Mouse (Mus musculus): ENCODE measurements at regions not wholly inside any gene's neighbourhood (a gene's known extent, or its start where the extent isn't known, plus 50 kb on each side); places are given as distances from the start of the nearest gene placed in this dataset.

DNA sequence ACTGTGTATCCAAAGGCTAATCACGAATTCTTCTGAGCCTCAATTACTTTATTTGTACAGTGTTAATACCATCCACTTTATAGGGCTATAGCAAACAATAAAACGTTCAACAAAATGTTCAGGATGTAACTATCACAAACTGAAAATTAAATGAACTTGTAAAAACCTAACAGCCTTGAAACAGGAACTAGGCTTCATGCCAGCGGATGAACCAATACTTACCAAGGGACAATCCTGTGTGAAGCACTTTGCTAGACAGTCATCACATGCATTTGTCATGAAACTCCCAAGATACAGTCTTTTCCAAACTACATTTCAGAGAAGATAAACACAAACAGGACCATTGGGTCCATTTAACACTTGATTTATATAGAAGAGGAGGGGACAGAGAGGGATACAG, 228.9 kb upstream of the Gm12728 start:
- Histone ChIP-seq H3K4me2 (ENCODE audit: low read length) (no peak overlapping the region), H3K4me1 (ENCODE audit: control insufficient read depth, insufficient read depth, low read length) (no peaks in the 10 kb centered on the region), H3K36me3 (ENCODE audit: control insufficient read depth, insufficient read depth, low read length) (no peaks in the 10 kb centered on the region), H3K27ac (ENCODE audit: low read length) (no peak overlapping the region), H3K9me3 (replicated peaks; ENCODE audit: control insufficient read depth, low read length, poor library complexity, severe bottlenecking) (no peaks in the 10 kb centered on the region), H3K27me3 (ENCODE audit: control insufficient read depth, insufficient read depth, low read depth, low read length) (no peaks in the 10 kb centered on the region), H3K9ac (ENCODE audit: low read depth, low read length) (no peak overlapping the region), H3K4me3 (ENCODE audit: low read depth, low read length) (no peak overlapping the region)
- WGBS, result 85% methylated on average over 3 of the region's 3 CpGs
- no peak for ATAC-seq

DNA sequence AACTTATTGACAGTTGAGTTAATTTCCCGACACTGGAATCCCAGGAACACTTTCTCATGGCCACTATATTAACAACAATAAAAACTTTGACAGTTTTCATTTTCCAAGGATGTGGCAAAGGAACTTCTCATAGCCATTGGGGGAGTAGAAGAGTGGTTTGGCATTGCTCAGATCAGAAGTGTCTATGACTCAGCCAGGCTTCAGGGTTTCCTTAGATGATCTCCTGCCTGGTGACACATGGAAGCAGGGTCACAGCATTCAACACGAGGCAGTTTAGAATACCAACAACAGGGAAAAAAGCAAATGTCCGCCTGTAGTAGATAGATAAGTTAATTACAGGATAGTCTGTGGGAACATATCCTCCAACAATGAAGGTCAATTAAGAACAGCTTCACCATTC, 228.1 kb upstream of the Gm12728 start:
- H3K4me2 ChIP-seq (ENCODE audit: low read length), result no peak overlapping the region
- no peak overlapping the region for H3K9ac ChIP-seq (ENCODE audit: low read depth, low read length)
- no peaks in the 10 kb centered on the region for H3K36me3 ChIP-seq (ENCODE audit: control insufficient read depth, insufficient read depth, low read length)
- WGBS, result 67% methylated on average over 3 of the region's 3 CpGs
- H3K27me3 ChIP-seq (ENCODE audit: control insufficient read depth, insufficient read depth, low read depth, low read length), result no peaks in the 10 kb centered on the region
- no peak overlapping the region for H3K4me3 ChIP-seq (ENCODE audit: low read depth, low read length)
- H3K4me1 ChIP-seq (ENCODE audit: control insufficient read depth, insufficient read depth, low read length), result no peaks in the 10 kb centered on the region
- no peak for ATAC-seq
- H3K27ac ChIP-seq (ENCODE audit: low read length), result no peak overlapping the region
- H3K9me3 ChIP-seq (replicated peaks; ENCODE audit: control insufficient read depth, low read length, poor library complexity, severe bottlenecking), result no peaks in the 10 kb centered on the region

DNA sequence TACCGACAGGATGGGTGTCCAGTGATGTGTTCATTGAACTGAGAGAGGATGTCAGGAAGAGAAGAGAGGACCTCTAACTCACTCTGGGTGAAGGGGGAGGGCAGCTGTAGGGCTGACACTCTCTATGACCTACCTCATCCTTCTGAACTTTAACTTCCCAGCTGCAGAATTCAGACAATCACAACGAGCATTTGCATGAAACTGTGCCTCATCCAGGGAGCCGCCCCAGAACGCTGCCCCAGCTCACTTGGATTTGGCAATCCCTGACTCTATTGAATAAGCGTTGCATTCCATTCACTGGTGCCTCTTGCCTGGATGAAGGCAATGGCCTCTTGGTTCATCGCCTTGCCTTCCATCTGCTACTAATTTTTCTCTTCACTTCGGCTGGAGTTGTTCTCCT, 223.9 kb upstream of the Gm12728 start:
- Histone ChIP-seq H3K9me3 (replicated peaks; ENCODE audit: control insufficient read depth, low read length, poor library complexity, severe bottlenecking) (no peaks in the 10 kb centered on the region), H3K27ac (ENCODE audit: low read length) (no peak overlapping the region), H3K9ac (ENCODE audit: low read depth, low read length) (no peak overlapping the region), H3K27me3 (ENCODE audit: control insufficient read depth, insufficient read depth, low read depth, low read length) (no peaks in the 10 kb centered on the region), H3K4me3 (ENCODE audit: low read depth, low read length) (no peak overlapping the region), H3K4me2 (ENCODE audit: low read length) (no peak overlapping the region), H3K4me1 (ENCODE audit: control insufficient read depth, insufficient read depth, low read length) (no peaks in the 10 kb centered on the region), H3K36me3 (ENCODE audit: control insufficient read depth, insufficient read depth, low read length) (no peaks in the 10 kb centered on the region)
- ATAC-seq, result no peak
- WGBS, result 78% methylated on average over 7 of the region's 7 CpGs

DNA sequence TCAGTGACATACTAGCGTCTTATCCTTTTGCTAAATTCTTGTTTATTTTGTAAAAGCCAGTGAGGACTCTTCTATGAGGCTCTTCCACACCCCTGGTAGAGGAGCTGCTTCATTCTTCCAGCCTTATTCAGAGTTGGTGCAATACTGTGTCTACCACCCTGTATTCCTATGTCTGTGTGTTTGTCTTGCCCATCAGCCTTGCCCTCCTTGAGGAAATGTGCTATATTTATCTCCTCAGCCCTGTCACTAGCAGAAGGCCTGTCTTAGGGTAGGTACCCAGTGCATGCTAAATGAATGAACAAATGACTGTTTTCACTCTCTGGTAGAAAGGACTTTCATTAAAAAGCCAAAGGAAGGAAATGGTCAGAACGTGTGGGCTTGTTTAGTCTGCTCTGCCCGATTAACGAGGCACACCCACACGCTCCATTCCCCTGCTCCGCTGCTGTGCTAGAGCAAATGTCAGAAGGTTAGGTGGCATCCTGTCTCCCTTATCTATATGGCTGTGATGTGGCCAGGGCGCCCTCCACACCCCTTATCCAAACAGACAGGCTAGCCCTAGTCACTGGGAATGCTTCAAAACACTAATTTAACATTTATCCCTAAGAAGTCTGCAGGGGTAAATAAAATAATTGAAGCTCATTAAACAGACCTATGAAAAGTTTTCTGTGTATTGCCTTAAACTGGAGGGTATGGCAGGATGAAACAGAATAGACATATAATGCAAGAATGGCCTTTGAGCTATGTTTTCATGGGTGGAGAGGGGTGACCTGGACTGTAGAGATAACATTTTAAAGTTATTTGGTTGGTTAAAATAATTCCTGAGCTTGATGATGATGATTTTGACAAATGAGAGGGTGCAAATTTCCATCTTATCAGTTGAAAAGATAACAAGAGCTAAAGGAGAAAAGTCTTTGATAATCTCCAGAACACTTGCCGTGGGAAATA, 222.9 kb upstream of the Gm12728 start:
- 85% methylated on average over 8 of the region's 8 CpGs for WGBS
- H3K9me3 ChIP-seq (replicated peaks; ENCODE audit: control insufficient read depth, low read length, poor library complexity, severe bottlenecking), result no peaks in the 10 kb centered on the region
- no peaks in the 10 kb centered on the region for H3K27me3 ChIP-seq (ENCODE audit: control insufficient read depth, insufficient read depth, low read depth, low read length)
- H3K36me3 ChIP-seq (ENCODE audit: control insufficient read depth, insufficient read depth, low read length), result no peaks in the 10 kb centered on the region
- H3K27ac ChIP-seq (ENCODE audit: low read length), result no peak overlapping the region
- H3K4me1 ChIP-seq (ENCODE audit: control insufficient read depth, insufficient read depth, low read length), result no peaks in the 10 kb centered on the region
- no peak overlapping the region for H3K9ac ChIP-seq (ENCODE audit: low read depth, low read length)
- no peak for ATAC-seq
- no peak overlapping the region for H3K4me3 ChIP-seq (ENCODE audit: low read depth, low read length)
- no peak overlapping the region for H3K4me2 ChIP-seq (ENCODE audit: low read length)

DNA sequence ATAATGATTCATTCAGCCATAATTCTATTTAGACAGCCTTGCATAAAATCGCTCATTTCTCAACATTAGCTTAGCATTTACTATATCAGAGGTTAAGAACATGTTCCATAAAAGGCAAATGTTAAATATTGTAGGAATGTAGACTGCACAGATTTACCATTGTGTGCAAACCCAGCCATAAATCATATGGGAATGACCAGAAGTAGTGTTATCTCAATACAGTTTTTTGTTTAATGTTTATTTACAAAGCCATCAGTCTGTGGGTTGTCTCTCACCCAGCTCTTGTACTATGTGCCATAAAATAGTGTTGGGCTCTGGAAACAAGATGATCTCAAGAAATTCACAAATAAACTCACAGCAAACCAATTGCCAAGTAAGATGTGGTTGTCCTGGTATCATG, 220.0 kb upstream of the Gm12728 start:
- no peaks in the 10 kb centered on the region for H3K4me1 ChIP-seq (ENCODE audit: control insufficient read depth, insufficient read depth, low read length)
- no peak for ATAC-seq
- H3K27me3 ChIP-seq (ENCODE audit: control insufficient read depth, insufficient read depth, low read depth, low read length), result no peaks in the 10 kb centered on the region
- no peak overlapping the region for H3K9ac ChIP-seq (ENCODE audit: low read depth, low read length)
- H3K27ac ChIP-seq (ENCODE audit: low read length), result no peak overlapping the region
- H3K36me3 ChIP-seq (ENCODE audit: control insufficient read depth, insufficient read depth, low read length), result no peaks in the 10 kb centered on the region
- H3K4me3 ChIP-seq (ENCODE audit: low read depth, low read length), result no peak overlapping the region
- no peaks in the 10 kb centered on the region for H3K9me3 ChIP-seq (replicated peaks; ENCODE audit: control insufficient read depth, low read length, poor library complexity, severe bottlenecking)
- no peak overlapping the region for H3K4me2 ChIP-seq (ENCODE audit: low read length)
- 89% methylated on average over 1 of the region's 1 CpGs for WGBS

DNA sequence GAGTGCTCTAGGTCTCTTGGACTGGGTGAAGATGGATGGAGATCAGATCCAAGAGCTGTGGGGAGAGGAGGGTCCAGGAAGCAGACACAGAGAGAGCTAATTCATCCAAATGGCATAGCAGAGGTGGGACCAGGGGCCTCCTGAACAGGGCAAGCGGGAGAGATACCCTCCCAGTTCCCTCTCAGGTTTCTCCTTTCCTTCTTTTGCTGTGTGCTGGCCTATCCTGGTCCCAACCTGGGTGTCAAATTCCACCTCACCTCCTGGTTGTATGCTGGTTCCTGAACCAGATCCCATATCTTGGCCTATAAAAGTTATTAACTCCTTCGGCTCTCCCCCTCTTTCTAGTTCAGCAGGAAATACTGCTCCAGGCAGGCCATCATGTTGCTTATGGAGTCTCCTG, 214.1 kb upstream of the Gm12728 start:
- H3K27me3 ChIP-seq (ENCODE audit: control insufficient read depth, insufficient read depth, low read depth, low read length), result no peaks in the 10 kb centered on the region
- H3K4me1 ChIP-seq (ENCODE audit: control insufficient read depth, insufficient read depth, low read length), result no peaks in the 10 kb centered on the region
- ATAC-seq, result no peak
- no peaks in the 10 kb centered on the region; the same call in 1 of the 2 replicates for H3K9me3 ChIP-seq (replicated peaks; ENCODE audit: control insufficient read depth, low read length, poor library complexity, severe bottlenecking)
- no peak overlapping the region for H3K4me3 ChIP-seq (ENCODE audit: low read depth, low read length)
- WGBS, result 98% methylated on average over 2 of the region's 2 CpGs
- no peak overlapping the region for H3K27ac ChIP-seq (ENCODE audit: low read length)
- H3K4me2 ChIP-seq (ENCODE audit: low read length), result no peak overlapping the region
- no peaks in the 10 kb centered on the region for H3K36me3 ChIP-seq (ENCODE audit: control insufficient read depth, insufficient read depth, low read length)
- H3K9ac ChIP-seq (ENCODE audit: low read depth, low read length), result no peak overlapping the region

DNA sequence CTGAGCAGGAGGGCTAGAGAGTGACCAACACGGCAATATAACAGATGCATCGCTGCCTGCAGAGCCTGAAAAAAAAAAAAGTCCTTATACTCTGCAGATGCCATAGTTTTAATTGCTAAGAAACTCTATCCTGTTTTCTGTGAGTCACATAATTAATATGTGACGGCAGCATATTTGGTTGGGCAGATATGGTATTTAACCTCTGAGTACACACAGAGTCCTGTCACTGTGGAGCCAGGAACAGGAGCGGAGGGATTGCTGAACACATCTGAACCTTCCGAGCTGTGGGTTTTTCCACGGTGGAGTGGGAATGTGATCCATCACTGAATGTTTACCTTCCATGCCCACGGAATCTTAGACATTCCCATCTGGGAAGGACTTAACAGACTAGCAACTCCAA, 208.7 kb upstream of the Gm12728 start:
- H3K27ac ChIP-seq (ENCODE audit: low read length), result no peak overlapping the region
- H3K9ac ChIP-seq (ENCODE audit: low read depth, low read length), result no peak overlapping the region
- no peak overlapping the region for H3K4me2 ChIP-seq (ENCODE audit: low read length)
- no peaks in the 10 kb centered on the region; the same call in 1 of the 2 replicates for H3K9me3 ChIP-seq (replicated peaks; ENCODE audit: control insufficient read depth, low read length, poor library complexity, severe bottlenecking)
- H3K36me3 ChIP-seq (ENCODE audit: control insufficient read depth, insufficient read depth, low read length), result no peaks in the 10 kb centered on the region
- H3K4me1 ChIP-seq (ENCODE audit: control insufficient read depth, insufficient read depth, low read length), result peaks cover 3% of the 10 kb centered on the region; the same call in 1 of the 2 replicates
- H3K4me3 ChIP-seq (ENCODE audit: low read depth, low read length), result no peak overlapping the region
- H3K27me3 ChIP-seq (ENCODE audit: control insufficient read depth, insufficient read depth, low read depth, low read length), result no peaks in the 10 kb centered on the region
- 85% methylated on average over 7 of the region's 7 CpGs for WGBS
- ATAC-seq, result no peak

DNA sequence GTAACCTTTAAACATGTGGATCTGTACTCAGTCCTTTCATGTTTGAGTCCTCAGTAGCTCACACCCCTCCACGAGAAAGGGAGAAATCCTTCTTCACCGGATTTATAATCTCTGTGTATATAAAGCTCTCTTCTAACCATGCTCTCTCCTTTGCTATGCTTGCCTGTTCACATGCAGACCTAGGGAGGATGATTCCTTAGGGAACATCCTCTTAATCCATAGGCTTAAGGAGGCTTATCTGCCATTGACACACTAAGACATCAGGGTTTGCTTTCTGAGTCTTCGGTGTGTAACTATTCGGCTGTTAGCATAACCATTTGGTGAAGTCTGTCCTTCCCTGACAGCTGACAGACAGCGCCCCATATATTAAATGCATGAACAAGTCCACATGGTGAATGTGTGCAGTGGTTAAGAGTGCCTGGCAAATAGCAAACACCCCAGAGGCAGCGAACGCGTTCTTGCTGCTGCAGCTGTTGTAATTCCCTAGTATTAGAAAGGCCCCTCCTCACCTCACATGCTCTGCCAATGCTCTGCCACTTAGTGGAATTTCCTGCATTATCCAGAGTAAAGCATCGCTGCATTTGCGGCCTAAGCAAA, 205.2 kb upstream of the Gm12728 start:
- Histone ChIP-seq H3K27ac (ENCODE audit: low read length) (no peak overlapping the region; the same call in 1 of the 2 replicates), H3K4me1 (ENCODE audit: control insufficient read depth, insufficient read depth, low read length) (peaks cover 3% of the 10 kb centered on the region; the same call in 1 of the 2 replicates), H3K9me3 (replicated peaks; ENCODE audit: control insufficient read depth, low read length, poor library complexity, severe bottlenecking) (no peaks in the 10 kb centered on the region), H3K27me3 (ENCODE audit: control insufficient read depth, insufficient read depth, low read depth, low read length) (no peaks in the 10 kb centered on the region), H3K9ac (ENCODE audit: low read depth, low read length) (no peak overlapping the region), H3K4me3 (ENCODE audit: low read depth, low read length) (no peak overlapping the region), H3K36me3 (ENCODE audit: control insufficient read depth, insufficient read depth, low read length) (no peaks in the 10 kb centered on the region), H3K4me2 (ENCODE audit: low read length) (no peak overlapping the region)
- no peak for ATAC-seq
- WGBS, result 42% methylated on average over 10 of the region's 10 CpGs

DNA sequence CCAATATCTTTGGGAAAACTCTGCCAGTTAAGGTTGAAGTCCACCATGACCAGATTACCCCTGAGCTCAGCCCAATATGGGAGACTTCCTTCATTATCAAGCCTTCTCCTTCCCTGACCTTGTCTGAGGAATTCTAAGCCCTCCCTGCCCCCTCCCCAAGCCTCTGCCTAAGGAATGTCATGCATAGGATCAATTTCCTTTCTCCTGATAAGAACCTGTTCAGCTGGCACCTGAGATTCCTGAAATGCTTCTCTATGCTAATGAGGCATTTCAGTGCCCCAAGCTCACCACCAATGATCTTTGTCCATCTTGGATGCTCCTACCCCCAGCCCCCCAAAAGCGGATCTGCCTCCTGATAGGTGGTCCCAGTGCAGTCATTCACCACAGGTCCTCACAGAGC, 186.0 kb upstream of the Gm12728 start:
- Histone ChIP-seq H3K27ac (ENCODE audit: low read length) (no peak overlapping the region), H3K9ac (ENCODE audit: low read depth, low read length) (no peak overlapping the region), H3K4me3 (ENCODE audit: low read depth, low read length) (no peak overlapping the region), H3K4me1 (ENCODE audit: control insufficient read depth, insufficient read depth, low read length) (no peaks in the 10 kb centered on the region), H3K36me3 (ENCODE audit: control insufficient read depth, insufficient read depth, low read length) (no peaks in the 10 kb centered on the region), H3K27me3 (ENCODE audit: control insufficient read depth, insufficient read depth, low read depth, low read length) (no peaks in the 10 kb centered on the region), H3K4me2 (ENCODE audit: low read length) (no peak overlapping the region), H3K9me3 (replicated peaks; ENCODE audit: control insufficient read depth, low read length, poor library complexity, severe bottlenecking) (no peaks in the 10 kb centered on the region)
- ATAC-seq, result no peak
- 60% methylated on average over 1 of the region's 1 CpGs for WGBS
